Mouse (Mus musculus) intestine, postnatal 0 days (tissue): ENCODE data around the gene Cyb5r4. TPM values are rescaled to one million over a fixed set of nuclear protein-coding genes. Genes with fewer than 3 reads are reported as not detected.
"Not testable (repeated sequence)": the region's sequence is repeated elsewhere in the genome, so short reads cannot be mapped to it uniquely, and the experiment has no call there.

Source experiments
- ATAC-seq: fragments of 200-750 bp; cut with Nextera tagmentation; 2 replicates; pipeline ENCODE4 v1.8.0; 2017; ENCODE audit warnings: mild to moderate bottlenecking, moderate TSS enrichment, moderate library complexity
- H3K27ac ChIP-seq: fragments of 300-500 bp; sonication (generic); 2 replicates; pipeline ENCODE4 v1.5.1; 2014; ENCODE audit warnings: mild to moderate bottlenecking, low read depth, low read length, moderate library complexity
- H3K27me3 ChIP-seq: fragments of 300-500 bp; sonication (generic); replicated peaks from 2 replicates; pipeline ENCODE4 v1.6.1; 2014; ENCODE audit warnings: low read length, mixed read lengths; ENCODE audit not compliant: control insufficient read depth, insufficient read depth
- H3K36me3 ChIP-seq: fragments of 300-500 bp; sonication (generic); 2 replicates; pipeline ENCODE4 v1.6.1; 2014; ENCODE audit warnings: mild to moderate bottlenecking, moderate library complexity; ENCODE audit not compliant: control insufficient read depth, insufficient read depth
- H3K4me1 ChIP-seq: fragments of 300-500 bp; sonication (generic); replicated peaks from 2 replicates; pipeline ENCODE4 v1.6.1; 2014; ENCODE audit warnings: antibody characterized with exemption, low read length, mixed read lengths; ENCODE audit not compliant: control insufficient read depth, insufficient read depth
- H3K4me2 ChIP-seq: fragments of 300-500 bp; sonication (generic); replicated peaks from 2 replicates; pipeline ENCODE4 v1.6.1; 2014; ENCODE audit warnings: low read depth, mild to moderate bottlenecking, moderate library complexity
- H3K4me3 ChIP-seq: fragments of 300-500 bp; sonication (generic); 2 replicates; pipeline ENCODE4 v1.5.1; 2014; ENCODE audit warnings: low read depth, low read length
- H3K9ac ChIP-seq: fragments of 300-500 bp; sonication (generic); 2 replicates; pipeline ENCODE4 v1.6.1; 2014; ENCODE audit warnings: mild to moderate bottlenecking, low read depth, low read length
- H3K9me3 ChIP-seq: fragments of 300-500 bp; sonication (generic); 2 replicates; pipeline ENCODE4 v1.6.1; 2016; ENCODE audit warnings: mixed run types; ENCODE audit not compliant: control insufficient read depth
- CTCF ChIP-seq: sonication (generic); IDR thresholded peaks from 2 replicates; pipeline ENCODE4 v1.5.1; 2016; ENCODE audit warnings: low read depth, mild to moderate bottlenecking, control low read depth, antibody characterized with exemption, moderate library complexity
- WGBS: fragments of 180-500 bp; shearing (Covaris S2); extraction: QIAGEN DNeasy Blood & Tissue Kit; methylation state at CpG from one replicate; pipeline ENCODE4 v1.1.7; 2014; 5-methylcytosine and 5-hydroxymethylcytosine counted together
- polyA plus RNA-seq: library from polyadenylated mRNA; unstranded; fragments of >200 nt; fragmentation: Nextera tagmentation; extraction: Ambion mirVana; gene quantifications from 2 replicates; pipeline ENCODE4 v1.2.1, GENCODE M21; 2015

The Cyb5r4 gene
- polyA plus RNA-seq, 1 experiment from 2014 or later = 56.4 TPM

GRCm38 (mm10) chr9:87049425-87049824 lies 27.6 kb downstream of the Cyb5r4 start:
- no peaks in the 10 kb centered on the region for H3K4me1 ChIP-seq
- no peaks in the 10 kb centered on the region for H3K9me3 ChIP-seq
- H3K36me3 ChIP-seq = peaks cover 20% of the 10 kb centered on the region
- H3K27ac ChIP-seq = no peak overlapping the region
- no peak overlapping the region for H3K4me2 ChIP-seq
- H3K4me3 ChIP-seq = no peak overlapping the region
- no peaks in the 10 kb centered on the region for H3K27me3 ChIP-seq
- TF ChIP-seq CTCF = no peak
- WGBS = 75% methylated on average over 4 of the region's 4 CpGs
- no peak for ATAC-seq
- no peak overlapping the region for H3K9ac ChIP-seq

- peaks cover 28% of the 10 kb centered on the region for H3K36me3 ChIP-seq
- no peak overlapping the region for H3K4me3 ChIP-seq
- no peaks in the 10 kb centered on the region for H3K27me3 ChIP-seq
- H3K27ac ChIP-seq = no peak overlapping the region
- no peak overlapping the region for H3K9ac ChIP-seq
- H3K4me1 ChIP-seq = no peaks in the 10 kb centered on the region
- WGBS = 92% methylated on average over 11 of the region's 11 CpGs
- no peak for ATAC-seq
- no peaks in the 10 kb centered on the region for H3K9me3 ChIP-seq
- H3K4me2 ChIP-seq = no peak overlapping the region
- no peak for TF ChIP-seq CTCF
These were observed 33.9 kb downstream of the Cyb5r4 start for GRCm38 (mm10) chr9:87055547-87056235.

- Histone ChIP-seq H3K4me1 (no peaks in the 10 kb centered on the region), H3K4me2 (no peak overlapping the region), H3K36me3 (peaks cover 31% of the 10 kb centered on the region), H3K4me3 (no peak overlapping the region), H3K27ac (no peak overlapping the region), H3K27me3 (no peaks in the 10 kb centered on the region), H3K9ac (no peak overlapping the region), H3K9me3 (no peaks in the 10 kb centered on the region)
- ATAC-seq = no peak
- no peak for TF ChIP-seq CTCF
- 83% methylated on average over 5 of the region's 5 CpGs for WGBS
These were observed 40.5 kb downstream of the Cyb5r4 start for GRCm38 (mm10) chr9:87062337-87062736.

- peaks cover 26% of the 10 kb centered on the region for H3K36me3 ChIP-seq
These were observed 46.3 kb downstream of the Cyb5r4 start for GRCm38 (mm10) chr9:87068160-87068559.

GRCm38 (mm10) chr9:87071566-87071965 lies 49.8 kb downstream of the Cyb5r4 start:
- H3K9ac ChIP-seq, ATAC-seq, H3K4me2 ChIP-seq, H3K27me3 ChIP-seq, H3K27ac ChIP-seq, H3K4me1 ChIP-seq, H3K4me3 ChIP-seq, H3K9me3 ChIP-seq: not testable (repeated sequence)
- WGBS = 97% methylated on average over 3 of the region's 3 CpGs
- H3K36me3 ChIP-seq = peaks cover 19% of the 10 kb centered on the region

More at GRCm38 (mm10) chr9:87068160-87068559, 46.3 kb downstream of the Cyb5r4 start:
- Histone ChIP-seq H3K27ac (no peak overlapping the region), H3K4me1 (no peaks in the 10 kb centered on the region), H3K9me3 (no peaks in the 10 kb centered on the region), H3K4me3 (no peak overlapping the region), H3K9ac (no peak overlapping the region), H3K4me2 (no peak overlapping the region), H3K27me3 (no peaks in the 10 kb centered on the region)
- WGBS = 75% methylated on average over 1 of the region's 1 CpGs
- TF ChIP-seq CTCF = no peak
- ATAC-seq = no peak

GRCm38 (mm10) chr9:87077919-87078318 lies 56.1 kb downstream of the Cyb5r4 start:
- WGBS = 12% methylated on average over 2 of the region's 2 CpGs
- Histone ChIP-seq H3K4me2 (no peak overlapping the region), H3K9ac (no peak overlapping the region), H3K36me3 (no peaks in the 10 kb centered on the region), H3K4me3 (no peak overlapping the region), H3K27ac (no peak overlapping the region), H3K4me1 (no peaks in the 10 kb centered on the region), H3K9me3 (no peaks in the 10 kb centered on the region), H3K27me3 (no peaks in the 10 kb centered on the region)
- no peak for ATAC-seq
- TF ChIP-seq CTCF = no peak

GRCm38 (mm10) chr9:87079511-87079910 lies 57.7 kb downstream of the Cyb5r4 start:
- Histone ChIP-seq H3K4me3 (no peak overlapping the region), H3K9me3 (no peaks in the 10 kb centered on the region), H3K4me2 (no peak overlapping the region), H3K36me3 (no peaks in the 10 kb centered on the region), H3K9ac (no peak overlapping the region), H3K27me3 (no peaks in the 10 kb centered on the region), H3K4me1 (no peaks in the 10 kb centered on the region), H3K27ac (no peak overlapping the region)
- no peak for ATAC-seq
- 59% methylated on average over 2 of the region's 2 CpGs for WGBS
- TF ChIP-seq CTCF = no peak
